Mouse (Mus musculus): ENCODE measurements at regions not wholly inside any gene's neighbourhood (a gene's known extent, or its start where the extent isn't known, plus 50 kb on each side); places are given as distances from the start of the nearest gene placed in this dataset.

GRCm38 (mm10) chr2:166391176-166391575 lies 235.7 kb upstream of the Sulf2 start:
- Histone ChIP-seq H3K36me3 (ENCODE audit: control insufficient read depth, insufficient read depth) (no peaks in the 10 kb centered on the region), H3K79me2 (ENCODE audit: control insufficient read depth, insufficient read depth) (no peaks in the 10 kb centered on the region), H3ac (ENCODE audit: control insufficient read depth, insufficient read length) (no peak overlapping the region), H3K4me3 (no peak overlapping the region), H3K4me2 (ENCODE audit: low read depth) (no peak overlapping the region), H3K27me3 (ENCODE audit: control insufficient read depth, insufficient read depth, insufficient read length) (no peaks in the 10 kb centered on the region)
- TF ChIP-seq TCF3 (IDR thresholded peaks at IDR 0.05; ENCODE audit: insufficient read length, low read depth) (no peak), TCF12 (IDR thresholded peaks at IDR 0.05; ENCODE audit: insufficient read depth, poor library complexity, severe bottlenecking) (no peak), REST (IDR thresholded peaks at IDR 0.05; ENCODE audit: insufficient read depth, insufficient read length) (no peak), USF1 (IDR thresholded peaks at IDR 0.05; ENCODE audit: low read depth) (no peak), POLR2AphosphoS2 (IDR thresholded peaks at IDR 0.05; ENCODE audit: insufficient read length, low read depth) (no peak), MYOG (IDR thresholded peaks at IDR 0.05; ENCODE audit: control insufficient read depth in 1 of 3, insufficient read depth in 1 of 3, insufficient read length in 2 of 3, low read depth in 2 of 3) (no peak), SRF (IDR thresholded peaks at IDR 0.05; ENCODE audit: control insufficient read depth, insufficient read length, low read depth) (no peak), E2F4 (IDR thresholded peaks at IDR 0.05; ENCODE audit: insufficient read depth) (no peak), MYOD1 (IDR thresholded peaks at IDR 0.05; ENCODE audit: control insufficient read depth in 1 of 3, insufficient read length in 2 of 3, low read depth in 2 of 3) (no peak), CEBPB (IDR thresholded peaks at IDR 0.05; ENCODE audit: insufficient read depth, poor library complexity, severe bottlenecking) (no peak), POLR2A (IDR thresholded peaks at IDR 0.05; ENCODE audit: insufficient read length, low read depth) (no peak), MAX (IDR thresholded peaks at IDR 0.05; ENCODE audit: low read depth) (no peak)

GRCm38 (mm10) chr2:166388050-166388449 lies 232.6 kb upstream of the Sulf2 start:
- no peak overlapping the region for H3ac ChIP-seq (ENCODE audit: control insufficient read depth, insufficient read length)
- TF ChIP-seq MYOD1 (IDR thresholded peaks at IDR 0.05; ENCODE audit: control insufficient read depth in 1 of 3, insufficient read length in 2 of 3, low read depth in 2 of 3) (no peak), MYOG (IDR thresholded peaks at IDR 0.05; ENCODE audit: control insufficient read depth in 1 of 3, insufficient read depth in 1 of 3, insufficient read length in 2 of 3, low read depth in 2 of 3) (no peak), USF1 (IDR thresholded peaks at IDR 0.05; ENCODE audit: low read depth) (no peak), CEBPB (IDR thresholded peaks at IDR 0.05; ENCODE audit: insufficient read depth, poor library complexity, severe bottlenecking) (no peak), POLR2A (IDR thresholded peaks at IDR 0.05; ENCODE audit: insufficient read length, low read depth) (no peak), MAX (IDR thresholded peaks at IDR 0.05; ENCODE audit: low read depth) (no peak), E2F4 (IDR thresholded peaks at IDR 0.05; ENCODE audit: insufficient read depth) (no peak), SRF (IDR thresholded peaks at IDR 0.05; ENCODE audit: control insufficient read depth, insufficient read length, low read depth) (no peak)
- no peaks in the 10 kb centered on the region for H3K79me2 ChIP-seq (ENCODE audit: control insufficient read depth, insufficient read depth)
- no peak overlapping the region for H3K4me3 ChIP-seq
- no peaks in the 10 kb centered on the region for H3K36me3 ChIP-seq (ENCODE audit: control insufficient read depth, insufficient read depth)
- no peaks in the 10 kb centered on the region for H3K27me3 ChIP-seq (ENCODE audit: control insufficient read depth, insufficient read depth, insufficient read length)
- no peak overlapping the region for H3K4me2 ChIP-seq (ENCODE audit: low read depth)

GRCm38 (mm10) chr2:166386817-166387216 lies 231.4 kb upstream of the Sulf2 start:
- TF ChIP-seq TCF3 (IDR thresholded peaks at IDR 0.05; ENCODE audit: insufficient read length, low read depth) (no peak), POLR2AphosphoS2 (IDR thresholded peaks at IDR 0.05; ENCODE audit: insufficient read length, low read depth) (no peak), MAX (IDR thresholded peaks at IDR 0.05; ENCODE audit: low read depth) (no peak), TCF12 (IDR thresholded peaks at IDR 0.05; ENCODE audit: insufficient read depth, poor library complexity, severe bottlenecking) (no peak), MYOG (IDR thresholded peaks at IDR 0.05; ENCODE audit: control insufficient read depth in 1 of 3, insufficient read depth in 1 of 3, insufficient read length in 2 of 3, low read depth in 2 of 3) (peak in 2 of 3 experiments; percentile 60 to 62), MYOD1 (IDR thresholded peaks at IDR 0.05; ENCODE audit: control insufficient read depth in 1 of 3, insufficient read length in 2 of 3, low read depth in 2 of 3) (peak in 2 of 3 experiments; percentile 67 to 73), SRF (IDR thresholded peaks at IDR 0.05; ENCODE audit: control insufficient read depth, insufficient read length, low read depth) (no peak), CEBPB (IDR thresholded peaks at IDR 0.05; ENCODE audit: insufficient read depth, poor library complexity, severe bottlenecking) (no peak), POLR2A (IDR thresholded peaks at IDR 0.05; ENCODE audit: insufficient read length, low read depth) (no peak)
- Histone ChIP-seq H3K27me3 (ENCODE audit: control insufficient read depth, insufficient read depth, insufficient read length) (no peaks in the 10 kb centered on the region), H3K4me2 (ENCODE audit: low read depth) (no peak overlapping the region), H3ac (ENCODE audit: control insufficient read depth, insufficient read length) (no peak overlapping the region), H3K79me2 (ENCODE audit: control insufficient read depth, insufficient read depth) (no peaks in the 10 kb centered on the region), H3K36me3 (ENCODE audit: control insufficient read depth, insufficient read depth) (no peaks in the 10 kb centered on the region), H3K4me3 (no peak overlapping the region)

- H3K79me2 ChIP-seq (ENCODE audit: control insufficient read depth, insufficient read depth) = no peaks in the 10 kb centered on the region
- H3K36me3 ChIP-seq (ENCODE audit: control insufficient read depth, insufficient read depth) = no peaks in the 10 kb centered on the region
- H3K4me3 ChIP-seq = no peak overlapping the region
- no peak overlapping the region for H3K4me2 ChIP-seq (ENCODE audit: low read depth)
- no peaks in the 10 kb centered on the region for H3K27me3 ChIP-seq (ENCODE audit: control insufficient read depth, insufficient read depth, insufficient read length)
- TF ChIP-seq MYOG (IDR thresholded peaks at IDR 0.05; ENCODE audit: control insufficient read depth in 1 of 3, insufficient read depth in 1 of 3, insufficient read length in 2 of 3, low read depth in 2 of 3) = no peak
- no peak for TF ChIP-seq POLR2A (IDR thresholded peaks at IDR 0.05; ENCODE audit: insufficient read length, low read depth)
- TF ChIP-seq SRF (IDR thresholded peaks at IDR 0.05; ENCODE audit: control insufficient read depth, insufficient read length, low read depth) = no peak
- TF ChIP-seq E2F4 (IDR thresholded peaks at IDR 0.05; ENCODE audit: insufficient read depth) = no peak
- TF ChIP-seq POLR2AphosphoS2 (IDR thresholded peaks at IDR 0.05; ENCODE audit: insufficient read length, low read depth) = no peak
- no peak for TF ChIP-seq TCF12 (IDR thresholded peaks at IDR 0.05; ENCODE audit: insufficient read depth, poor library complexity, severe bottlenecking)
- no peak for TF ChIP-seq MAX (IDR thresholded peaks at IDR 0.05; ENCODE audit: low read depth)
- TF ChIP-seq CEBPB (IDR thresholded peaks at IDR 0.05; ENCODE audit: insufficient read depth, poor library complexity, severe bottlenecking) = no peak
- TF ChIP-seq REST (IDR thresholded peaks at IDR 0.05; ENCODE audit: insufficient read depth, insufficient read length) = no peak
- no peak for TF ChIP-seq USF1 (IDR thresholded peaks at IDR 0.05; ENCODE audit: low read depth)
- no peak for TF ChIP-seq TCF3 (IDR thresholded peaks at IDR 0.05; ENCODE audit: insufficient read length, low read depth)
- TF ChIP-seq MYOD1 (IDR thresholded peaks at IDR 0.05; ENCODE audit: control insufficient read depth in 1 of 3, insufficient read length in 2 of 3, low read depth in 2 of 3) = no peak
- H3ac ChIP-seq (ENCODE audit: control insufficient read depth, insufficient read length) = no peak overlapping the region
Measured at GRCm38 (mm10) chr2:166384583-166384982, 229.1 kb upstream of the Sulf2 start.
